Mouse (Mus musculus) kidney, postnatal 36 days (tissue): ENCODE measurements around the gene Efcab11.
A peak's percentile ranks its signal among the peaks of the same experiment; 100 is the strongest.

ENCODE experiments used
- DNase-seq, 2 experiments: peaks; one replicate each; pipeline ENCODE4 v3.0.0; 2021 to 2022; ENCODE audit warnings: mixed read lengths in 2 of 2

The Efcab11 gene

GRCm38 (mm10) chr12:99741631-99742030 lies 142.6 kb downstream of the Efcab11 start:
- DNase-seq = peak; percentile 2 to 14

GRCm38 (mm10) chr12:99739211-99739610 lies 145.0 kb downstream of the Efcab11 start:
- DNase-seq = no peak

- no peak for DNase-seq
Measured at GRCm38 (mm10) chr12:99738256-99738655, 146.0 kb downstream of the Efcab11 start.

GRCm38 (mm10) chr12:99736971-99737370 lies 147.3 kb downstream of the Efcab11 start:
- DNase-seq = no peak

GRCm38 (mm10) chr12:99735172-99735571 lies 149.1 kb downstream of the Efcab11 start:
- peak in 1 of 2 experiments; percentile 13 for DNase-seq

- DNase-seq = no peak
Measured at GRCm38 (mm10) chr12:99724206-99724605, 160.0 kb downstream of the Efcab11 start.

- peak in 1 of 2 experiments; percentile 13 for DNase-seq
Measured at GRCm38 (mm10) chr12:99723791-99724190, 160.4 kb downstream of the Efcab11 start.

GRCm38 (mm10) chr12:99721318-99721717 lies 162.9 kb downstream of the Efcab11 start:
- DNase-seq = no peak

- no peak for DNase-seq
Measured at GRCm38 (mm10) chr12:99719777-99720176, 164.5 kb downstream of the Efcab11 start.

- no peak for DNase-seq
Measured at GRCm38 (mm10) chr12:99718161-99718560, 166.1 kb downstream of the Efcab11 start.

- no peak for DNase-seq
Measured at GRCm38 (mm10) chr12:99716038-99716610, 168.1 kb downstream of the Efcab11 start.

GRCm38 (mm10) chr12:99715129-99716037 lies 168.9 kb downstream of the Efcab11 start:
- no peak for DNase-seq

- DNase-seq = no peak
Measured at GRCm38 (mm10) chr12:99712214-99712613, 172.0 kb downstream of the Efcab11 start.

GRCm38 (mm10) chr12:99702248-99702647 lies 182.0 kb downstream of the Efcab11 start:
- no peak for DNase-seq

- no peak for DNase-seq
Measured at GRCm38 (mm10) chr12:99700380-99700779, 183.9 kb downstream of the Efcab11 start.

GRCm38 (mm10) chr12:99699379-99700023 lies 184.7 kb downstream of the Efcab11 start:
- no peak for DNase-seq

- no peak for DNase-seq
Measured at GRCm38 (mm10) chr12:99694066-99694465, 190.2 kb downstream of the Efcab11 start.

GRCm38 (mm10) chr12:99686418-99686992 lies 197.7 kb downstream of the Efcab11 start:
- no peak for DNase-seq

- DNase-seq = peak in 1 of 2 experiments; percentile 10
Measured at GRCm38 (mm10) chr12:99685451-99686100, 198.7 kb downstream of the Efcab11 start.

GRCm38 (mm10) chr12:99681681-99682080 lies 202.6 kb downstream of the Efcab11 start:
- DNase-seq = no peak

- no peak for DNase-seq
Measured at GRCm38 (mm10) chr12:99671866-99672191, 212.4 kb downstream of the Efcab11 start.

GRCm38 (mm10) chr12:99671162-99671865 lies 212.9 kb downstream of the Efcab11 start:
- DNase-seq = peak; percentile 15 to 39
